Mouse (Mus musculus): ENCODE data around the gene Cdk15.

DNA sequence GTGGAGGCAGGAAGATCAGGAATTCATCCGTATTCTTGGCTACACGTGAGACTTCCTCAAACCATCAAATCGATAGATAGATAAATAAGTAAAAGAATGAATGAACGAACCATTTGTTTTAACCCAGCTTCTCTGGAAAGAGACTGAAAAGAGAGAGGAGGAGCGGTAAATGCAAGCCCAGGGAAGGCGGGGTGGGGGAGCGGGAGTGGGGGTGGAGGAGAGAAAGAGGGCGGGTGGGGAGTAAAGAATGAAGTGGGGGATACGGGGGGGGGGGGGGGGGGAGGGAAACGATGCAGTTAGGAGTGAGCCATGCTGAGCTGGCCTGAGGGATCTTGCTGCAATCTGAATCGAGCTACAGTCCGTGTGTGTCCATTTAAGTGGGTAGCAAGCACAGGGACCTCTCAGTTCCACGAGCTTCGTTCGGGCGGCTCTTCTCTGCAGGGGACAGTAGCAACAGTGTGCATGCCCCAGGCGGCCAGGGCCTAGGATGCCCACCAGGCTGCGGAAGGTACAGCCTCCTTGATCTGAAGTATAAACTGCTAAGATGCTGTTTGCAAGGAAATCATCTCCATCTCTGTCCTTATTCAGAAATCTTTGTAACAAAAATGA, 3.3 kb upstream of the Cdk15 start:
- TF ChIP-seq CTCF (IDR thresholded peaks at IDR 0.05; ENCODE audit: low read depth) (no peak), EP300 (IDR thresholded peaks at IDR 0.05; ENCODE audit: low read depth) (no peak)

Data from liver, postnatal 0 days (tissue).